ENCODE assay signal across 16 mouse cellular contexts in genomic region chr4:57793989-57794388, GRCm38 (mm10).
DNase-seq lines count a peak whose midpoint lies in the region; ATAC-seq and TF ChIP-seq lines count a peak whose summit lies in the region.
"Had no signal": no experiment of that assay in that cellular context is flagged by ENCODE, and none has a peak within 500 bp of the region (broad histone marks: within the 10 kb centered on the region; RNA-seq: fewer than 3 reads in every experiment).

No protein-coding gene starts in this region.

- no peak for TF ChIP-seq POLR2A in liver, adult 2 months (IDR thresholded peaks at IDR 0.05; ENCODE audit: extremely low read depth, insufficient read depth, low read length)

- H3K27me3 ChIP-seq in liver, adult 2 months (ENCODE audit: control insufficient read depth, insufficient read depth, low read length): no peaks in the 10 kb centered on the region
- no peaks in the 10 kb centered on the region for H3K27me3 ChIP-seq in limb, embryonic 10.5 days (ENCODE audit: low read depth, poor library complexity, severe bottlenecking)
- no peaks in the 10 kb centered on the region for H3K27me3 ChIP-seq in stomach, embryonic 14.5 days (ENCODE audit: control insufficient read depth, insufficient read depth, low read length)
- H3K27me3 ChIP-seq: limb, embryonic 15.5 days had no signal

- intact Hi-C loops in heart, postnatal 14 days (cut with DNase I): no loop called here

- peaks cover 1% of the 10 kb centered on the region; the same call in 1 of the 2 replicates for H3K4me1 ChIP-seq in liver, adult 2 months (ENCODE audit: control insufficient read depth, insufficient read depth, low read length)
- H3K4me1 ChIP-seq in limb, embryonic 10.5 days: peaks cover 28% of the 10 kb centered on the region
- peaks cover 7% of the 10 kb centered on the region; the same call in 1 of the 2 replicates for H3K4me1 ChIP-seq in stomach, embryonic 14.5 days (ENCODE audit: control insufficient read depth, insufficient read depth, low read length)

- peak overlapping the region; percentile 49; the same call in 1 of the 2 replicates for H3K27ac ChIP-seq in liver, adult 2 months (replicated peaks; ENCODE audit: insufficient read depth, low read depth, low read length)
- H3K27ac ChIP-seq in limb, embryonic 10.5 days: peak overlapping the region; percentile 25
- H3K27ac ChIP-seq in stomach, embryonic 14.5 days (ENCODE audit: low read length): no peak overlapping the region
- H3K27ac ChIP-seq: hindbrain, postnatal 0 days; limb, embryonic 15.5 days had no signal

- H3K9ac ChIP-seq in liver, adult 2 months (ENCODE audit: low read depth, low read length): no peak overlapping the region
- H3K9ac ChIP-seq in stomach, embryonic 14.5 days (replicated peaks; ENCODE audit: low read depth, low read length): no peak overlapping the region
- H3K9ac ChIP-seq: limb, embryonic 15.5 days had no signal

- ATAC-seq in stomach, embryonic 14.5 days (ENCODE audit: insufficient number of reproducible peaks, insufficient read depth, low FRiP score, low read depth): peak; percentile 26; the same call in 1 of the 2 replicates
- ATAC-seq: hindbrain, postnatal 0 days had no signal

- 55% methylated on average over 8 of the region's 8 CpGs for WGBS in liver, adult 2 months
- WGBS in limb, embryonic 10.5 days: 75% methylated on average over 8 of the region's 8 CpGs
- WGBS in stomach, embryonic 14.5 days: 45% methylated on average over 8 of the region's 8 CpGs

- TF ChIP-seq CTCF in liver, adult 2 months (IDR thresholded peaks at IDR 0.05; ENCODE audit: low read depth, low read length): no peak

- H3K4me3 ChIP-seq in liver, adult 2 months (ENCODE audit: insufficient read depth, low read depth, low read length): no peak overlapping the region
- no peak overlapping the region for H3K4me3 ChIP-seq in limb, embryonic 10.5 days
- H3K4me3 ChIP-seq in stomach, embryonic 14.5 days (ENCODE audit: low read depth, low read length): no peak overlapping the region
- H3K4me3 ChIP-seq: limb, embryonic 15.5 days; myocyte had no signal

- H3K4me2 ChIP-seq in stomach, embryonic 14.5 days (replicated peaks; ENCODE audit: low read depth, low read length): no peak overlapping the region
- H3K4me2 ChIP-seq: limb, embryonic 15.5 days; midbrain, embryonic 11.5 days had no signal

- peaks cover 7% of the 10 kb centered on the region; the same call in 1 of the 2 replicates for H3K79me2 ChIP-seq in liver, adult 2 months (ENCODE audit: control insufficient read depth, insufficient read depth, low read length)

- H3K9me3 ChIP-seq in limb, embryonic 10.5 days (replicated peaks): no peaks in the 10 kb centered on the region
- H3K9me3 ChIP-seq in stomach, embryonic 14.5 days (ENCODE audit: control insufficient read depth, low read depth, low read length): no peaks in the 10 kb centered on the region
- H3K9me3 ChIP-seq: limb, embryonic 15.5 days had no signal

- H3K36me3 ChIP-seq in liver, adult 2 months (ENCODE audit: control insufficient read depth, insufficient read depth, low read length): no peaks in the 10 kb centered on the region
- H3K36me3 ChIP-seq in limb, embryonic 10.5 days: no peaks in the 10 kb centered on the region
- no peaks in the 10 kb centered on the region for H3K36me3 ChIP-seq in stomach, embryonic 14.5 days (ENCODE audit: control insufficient read depth, insufficient read depth, low read length)
- H3K36me3 ChIP-seq: limb, embryonic 15.5 days had no signal

- DNase-seq in heart, adult 11 months: peak; percentile 88
- no peak for DNase-seq in heart, postnatal 14 days
- no peak for DNase-seq in liver, adult 2 months (ENCODE audit: extremely low read depth, low read depth, low spot score)
- DNase-seq in liver: no peak
- DNase-seq in limb, embryonic 10.5 days (ENCODE audit: low spot score): no peak
- no peak for DNase-seq in cerebellum, adult 9-11 months
- no peak for DNase-seq in right cerebral cortex, adult 18-20 months
- DNase-seq: adrenal gland, postnatal 10 days; cerebellum, postnatal 25 days; kidney, adult 8-10 months; thymus, postnatal 25 days had no signal
